Mouse (Mus musculus) ovary, postnatal 36 days (tissue): ENCODE measurements around the gene Ticam1.

Experiments
- DNase-seq: peaks from one replicate; pipeline ENCODE4 v3.0.0; 2022; ENCODE audit warnings: low spot score, mixed read lengths

Gene Ticam1

GRCm38 (mm10) chr17:56290388-56291170 lies 14.0 kb upstream of the Ticam1 start:
- peak; percentile 98 for DNase-seq

GRCm38 (mm10) chr17:56289371-56290331 lies 13.1 kb upstream of the Ticam1 start:
- peak; percentile 56 for DNase-seq

DNA sequence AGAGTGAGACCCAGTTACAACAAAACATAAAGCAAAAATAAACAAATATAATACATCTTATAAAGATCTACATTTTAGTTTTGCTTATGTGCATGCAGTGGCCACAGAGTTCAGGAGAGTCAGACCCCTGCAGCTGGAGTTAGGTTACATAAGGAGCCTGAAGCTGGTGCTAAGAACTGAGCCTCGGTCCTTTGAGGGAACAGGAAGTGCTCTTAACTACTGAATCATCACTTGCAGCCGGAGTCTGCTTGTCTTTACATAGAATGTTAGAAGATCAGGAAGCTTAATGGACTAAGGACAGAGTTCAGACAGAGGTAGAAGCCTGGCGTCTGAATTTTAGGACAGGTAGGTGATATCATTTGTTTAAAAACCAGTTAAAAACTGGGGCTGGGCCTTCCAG lies 12.3 kb upstream of the Ticam1 start:
- no peak for DNase-seq

GRCm38 (mm10) chr17:56287830-56288229 lies 11.2 kb upstream of the Ticam1 start:
- peak; percentile 53 for DNase-seq

DNA sequence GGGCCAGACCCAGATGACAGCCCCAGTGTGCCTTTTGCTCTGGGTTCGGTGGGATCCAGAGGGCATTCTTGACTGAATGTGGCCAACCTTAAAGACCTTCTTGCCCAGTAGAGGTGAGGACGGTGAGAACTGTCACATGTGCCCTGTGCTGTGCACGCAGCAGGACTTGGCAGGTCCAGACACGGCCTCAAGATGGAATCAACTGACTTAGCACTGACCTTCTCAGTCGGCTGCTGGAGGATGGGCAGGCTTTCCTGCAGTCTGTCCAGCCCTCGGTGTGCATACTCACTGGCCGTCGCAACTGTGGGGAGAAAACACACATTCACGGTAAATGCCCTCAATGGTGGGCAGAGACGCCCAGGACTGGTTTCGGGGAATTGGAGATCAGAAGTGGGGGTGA lies 9.4 kb upstream of the Ticam1 start:
- no peak for DNase-seq

- no peak for DNase-seq
Observed at GRCm38 (mm10) chr17:56283316-56283715, 6.7 kb upstream of the Ticam1 start.

GRCm38 (mm10) chr17:56282802-56283201 lies 6.2 kb upstream of the Ticam1 start:
- no peak for DNase-seq

- no peak for DNase-seq
Observed at GRCm38 (mm10) chr17:56281193-56281592, 4.6 kb upstream of the Ticam1 start.

DNA sequence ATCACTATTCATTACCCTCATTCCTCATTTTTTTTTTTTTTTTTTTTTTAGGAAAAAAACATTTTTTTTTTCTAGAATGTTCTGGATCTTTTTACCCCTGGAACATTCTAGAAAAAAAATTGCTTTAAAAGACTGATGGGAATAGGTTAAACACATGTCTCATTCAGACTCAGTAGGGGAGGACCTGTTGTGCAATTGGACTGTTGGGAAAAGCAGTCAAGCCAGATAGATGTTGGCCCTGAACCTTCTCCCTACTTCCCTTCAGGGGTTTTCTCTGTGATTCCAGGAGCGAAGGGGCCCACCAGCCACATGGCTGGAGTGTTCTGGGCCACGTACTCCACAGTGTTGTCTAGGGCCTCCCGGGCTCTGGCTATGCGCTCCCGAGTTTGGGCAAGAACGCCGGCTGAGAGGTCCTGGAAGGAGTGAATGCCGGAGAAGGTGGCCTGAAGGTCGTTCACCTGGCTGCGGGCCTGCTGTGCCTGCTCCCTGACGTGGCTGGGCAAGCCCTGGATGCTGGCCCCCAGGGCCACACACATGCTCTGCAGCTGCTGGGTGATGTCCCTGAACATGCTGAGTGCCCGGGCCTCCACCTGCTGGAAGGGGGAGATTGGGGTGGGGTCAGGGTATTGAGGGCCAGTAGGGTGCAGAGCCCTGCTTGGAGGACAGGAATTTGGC lies 3.0 kb upstream of the Ticam1 start:
- DNase-seq = no peak

DNA sequence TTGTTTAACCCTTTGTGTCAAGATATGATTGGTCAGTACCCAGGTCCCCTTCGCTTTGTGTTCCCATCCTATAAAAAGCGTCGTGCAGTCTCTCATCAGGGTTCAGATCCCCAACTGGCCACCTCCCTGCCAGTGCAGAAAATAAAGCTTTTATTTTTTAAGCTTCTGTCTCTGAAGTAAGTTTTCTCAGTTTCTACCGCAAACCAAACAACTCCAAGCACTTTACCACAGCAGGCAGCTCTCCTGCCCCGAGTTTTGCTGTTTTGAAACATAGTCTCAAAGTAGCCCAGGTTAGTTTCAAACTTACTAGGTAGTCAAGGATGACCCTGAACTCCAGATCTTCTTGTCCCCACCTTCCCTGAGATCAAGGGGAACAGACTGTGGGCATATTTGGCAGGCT lies 1.8 kb upstream of the Ticam1 start:
- no peak for DNase-seq

DNA sequence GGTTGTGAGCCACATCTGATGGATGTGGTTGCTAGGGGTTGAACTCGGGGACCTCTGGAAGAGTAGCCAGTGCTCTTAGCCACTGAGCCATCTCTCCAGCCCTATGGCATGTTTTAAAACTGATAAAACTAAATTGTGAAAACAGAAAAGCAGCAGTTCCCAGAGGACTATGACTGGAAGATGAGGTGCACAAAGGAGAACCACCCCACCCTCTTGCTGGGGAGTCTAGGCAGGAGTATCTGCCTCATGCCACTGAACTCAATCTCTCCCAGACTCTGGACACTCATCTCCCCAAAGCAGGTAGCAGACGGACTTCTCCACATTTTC lies 944 bp upstream of the Ticam1 start:
- no peak for DNase-seq

GRCm38 (mm10) chr17:56275842-56276480 lies 625 bp downstream of the Ticam1 start:
- no peak for DNase-seq

- DNase-seq = no peak
Observed at GRCm38 (mm10) chr17:56273986-56274385, 2.6 kb downstream of the Ticam1 start.

GRCm38 (mm10) chr17:56273482-56273881 lies 3.1 kb downstream of the Ticam1 start:
- DNase-seq = no peak

DNA sequence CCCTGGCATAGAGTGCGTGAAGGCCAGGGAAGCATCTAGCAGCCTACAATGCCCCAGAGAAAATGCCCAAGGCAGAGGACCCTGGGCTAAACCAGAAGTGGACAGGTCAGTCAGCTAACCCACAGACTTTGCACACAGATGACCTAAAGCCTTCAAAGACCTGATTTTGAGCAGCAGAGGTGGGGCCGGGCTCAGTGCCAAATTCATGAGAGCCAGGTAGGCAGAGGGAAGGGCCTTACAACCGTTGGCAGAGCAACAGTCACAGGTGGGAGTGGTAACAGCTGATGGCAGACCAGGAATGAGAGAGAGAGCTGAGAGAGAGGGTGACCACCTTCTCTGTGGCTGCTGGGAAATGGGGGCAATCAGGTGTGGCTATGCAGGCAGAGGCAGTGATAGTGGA lies 3.9 kb downstream of the Ticam1 start:
- DNase-seq = no peak

DNA sequence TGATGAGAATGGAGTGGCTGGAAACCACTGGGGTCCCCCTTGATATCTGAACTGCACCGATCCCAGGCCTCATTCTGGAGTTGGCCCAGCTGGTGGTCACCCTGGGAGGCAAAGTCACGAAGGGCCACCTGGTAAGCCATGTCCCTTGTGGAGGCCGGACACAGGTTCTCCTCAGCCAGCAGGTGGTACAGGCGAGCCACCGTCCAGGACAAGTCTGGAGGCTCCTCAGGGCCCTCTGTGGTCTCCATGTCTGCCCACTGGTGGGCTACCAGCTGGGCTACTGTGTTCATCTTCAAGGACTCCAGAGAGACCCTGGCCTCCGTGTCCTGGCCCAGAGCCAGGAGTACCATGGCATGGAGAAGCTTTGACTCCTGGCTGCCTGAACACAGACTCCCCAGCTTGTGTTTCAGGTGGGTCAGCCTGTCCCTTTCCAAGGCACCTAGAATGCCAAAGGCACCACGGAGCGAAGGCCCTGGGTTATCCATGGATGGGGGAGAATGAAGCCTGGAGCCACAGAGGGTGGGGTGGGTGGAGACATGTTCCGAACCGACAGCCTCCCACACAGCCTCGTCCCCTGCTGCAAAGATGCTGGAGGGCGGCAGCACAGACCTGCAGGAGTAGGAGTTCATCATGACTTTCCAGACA lies 4.9 kb downstream of the Ticam1 start:
- no peak for DNase-seq

DNA sequence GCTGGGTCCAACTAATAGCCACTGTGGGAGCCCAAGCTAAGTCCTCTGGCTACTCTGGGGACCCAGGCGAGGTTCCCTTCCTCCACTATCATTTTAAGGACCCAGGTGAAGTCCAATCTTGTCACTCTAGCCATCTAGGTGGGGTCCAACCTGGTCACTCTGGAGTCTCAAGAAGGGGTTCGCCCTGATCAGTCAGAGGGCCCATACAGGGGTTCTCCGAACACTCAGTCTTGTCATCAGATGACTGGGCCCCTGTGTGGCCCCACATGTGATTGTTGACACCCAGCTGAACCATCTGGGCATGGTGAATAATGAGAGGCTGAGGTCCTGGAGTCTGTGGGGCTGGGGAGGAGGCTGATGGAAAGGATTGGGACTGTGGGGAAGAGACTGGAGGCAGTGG lies 6.8 kb downstream of the Ticam1 start:
- no peak for DNase-seq

DNA sequence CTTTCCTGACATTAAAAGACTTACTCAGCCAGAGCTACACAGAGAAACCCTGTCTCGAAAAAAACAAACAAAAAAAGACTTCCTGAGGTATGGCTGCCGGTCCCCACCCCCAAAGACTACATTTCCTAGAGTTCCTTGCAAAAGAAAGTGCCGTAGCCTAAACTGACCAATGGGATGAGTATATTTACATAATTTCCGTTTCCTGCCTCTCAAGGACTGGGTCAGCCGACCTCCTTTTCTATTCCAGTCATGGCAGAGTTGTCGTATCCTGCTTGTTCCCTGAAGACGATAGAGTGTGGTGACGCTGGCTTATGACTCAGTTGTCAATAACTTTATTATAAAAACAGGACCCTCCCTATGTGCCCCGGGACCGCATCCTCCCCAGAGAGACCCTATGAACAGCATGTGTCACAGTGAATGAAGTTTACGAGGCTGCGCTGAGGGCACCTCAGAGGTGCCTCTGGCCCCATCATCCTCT lies 7.4 kb downstream of the Ticam1 start:
- DNase-seq = no peak

DNA sequence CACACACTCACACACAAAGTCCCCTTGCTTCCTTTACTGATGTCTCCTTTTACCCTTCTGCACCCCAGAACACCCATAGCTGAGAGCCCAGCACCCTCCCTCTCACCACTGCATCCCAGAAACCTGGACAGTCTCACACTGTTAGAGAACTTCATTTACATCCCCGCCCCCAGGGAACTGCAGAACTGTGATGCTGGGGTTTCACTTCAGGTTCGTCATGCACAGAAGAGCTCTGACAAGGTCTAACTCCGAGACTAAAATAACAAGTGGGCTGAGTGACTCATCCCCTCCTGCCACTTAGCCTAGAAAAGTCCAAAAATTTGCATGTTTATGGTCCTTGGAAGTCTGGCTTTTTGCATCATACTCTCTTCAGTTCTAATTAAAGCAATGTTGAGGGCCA lies 10.3 kb downstream of the Ticam1 start:
- no peak for DNase-seq

DNA sequence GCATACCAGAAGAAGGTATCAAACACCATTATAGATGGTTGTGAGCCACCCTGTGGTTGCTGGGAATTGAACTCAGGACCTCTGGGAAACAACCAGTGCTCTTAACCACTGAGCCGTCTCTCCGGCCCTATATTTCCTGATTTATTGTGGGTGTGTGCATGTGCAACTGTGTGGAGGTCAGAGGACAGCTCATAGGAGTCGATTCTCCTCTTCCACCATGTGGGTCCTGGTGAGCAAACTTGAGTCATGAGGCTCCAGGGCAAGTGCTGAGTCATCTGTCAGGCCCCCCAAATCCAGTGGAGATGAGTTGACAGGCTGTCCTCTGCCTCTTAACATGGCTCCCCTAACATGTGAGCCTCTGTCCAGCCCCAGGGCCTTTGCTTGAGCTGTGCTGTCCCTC lies 10.7 kb downstream of the Ticam1 start:
- DNase-seq = no peak

GRCm38 (mm10) chr17:56265011-56265410 lies 11.6 kb downstream of the Ticam1 start:
- no peak for DNase-seq

DNA sequence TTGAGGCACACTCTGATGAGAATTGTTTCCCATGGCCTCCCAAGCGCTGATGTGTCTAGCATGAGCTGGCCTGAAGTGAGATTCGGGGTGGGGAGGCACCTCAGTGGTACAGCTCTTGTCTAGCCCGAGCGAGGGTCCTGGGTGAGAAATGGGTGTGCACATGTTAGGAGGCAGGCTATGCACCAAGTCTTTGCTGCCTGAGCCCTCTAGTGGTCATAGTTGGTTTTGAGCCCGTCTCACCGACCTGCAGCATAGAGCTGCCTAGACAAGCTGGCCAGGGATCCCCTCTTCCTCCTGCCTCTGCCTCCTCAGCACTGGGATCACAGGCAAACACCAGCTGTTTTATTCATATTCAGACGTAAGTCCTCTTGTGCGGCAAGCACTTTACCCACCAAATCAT lies 12.6 kb downstream of the Ticam1 start:
- peak; percentile 58 for DNase-seq
